Mouse (Mus musculus) heart, postnatal 0 days (tissue): ENCODE data around the gene Ano8.

Source experiments
- CTCF ChIP-seq: IDR thresholded peaks from 2 replicates; pipeline ENCODE4 v1.5.1; 2016; ENCODE audit warnings: antibody characterized with exemption, control low read depth, low read depth
- EP300 ChIP-seq: IDR thresholded peaks from 2 replicates; pipeline ENCODE4 v1.6.1; 2016; ENCODE audit warnings: antibody characterized with exemption, low read depth

DNA sequence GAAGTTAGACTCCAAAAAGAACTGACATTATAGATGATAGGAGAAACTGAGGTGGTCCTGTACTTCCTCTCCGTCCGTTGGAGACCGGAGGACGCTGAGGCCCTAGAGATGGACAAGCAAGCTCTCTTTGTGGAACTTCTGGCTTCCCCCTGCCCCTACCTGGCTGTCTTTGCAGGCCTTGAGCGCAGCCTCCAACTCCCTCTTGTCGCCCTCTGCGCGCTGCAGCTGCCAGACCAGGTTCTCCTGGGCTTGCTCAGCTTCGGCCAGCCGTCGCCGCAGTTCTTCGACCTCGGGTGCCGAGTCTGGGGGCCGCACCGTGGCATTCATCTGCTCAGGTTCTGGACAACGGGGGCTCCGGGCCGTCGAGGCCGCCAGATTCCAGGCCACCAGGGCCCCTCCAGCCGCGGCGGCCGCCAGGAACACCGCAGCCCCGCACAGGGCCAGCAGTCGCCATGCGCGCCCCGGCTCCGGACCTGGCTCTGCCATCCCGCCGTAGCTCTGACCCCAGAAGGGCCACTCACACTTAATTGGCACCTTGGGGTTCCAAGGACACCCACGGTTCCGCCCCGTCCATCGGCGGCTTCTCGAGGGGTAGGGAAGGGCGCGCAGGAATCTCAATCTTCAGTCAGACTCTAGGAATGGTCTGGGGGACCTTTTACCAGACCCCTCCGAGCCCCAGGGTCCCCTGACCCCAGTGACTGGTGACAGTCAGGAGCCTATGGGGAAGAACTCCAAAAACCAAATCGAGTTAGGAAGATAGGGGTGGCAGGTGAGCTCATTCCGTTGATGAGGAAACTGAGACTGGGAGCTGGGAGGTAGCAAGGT is 39.7 kb upstream of the Ano8 start, which contains the start of gene Ccdc194:
- TF ChIP-seq CTCF: no peak
- no peak for TF ChIP-seq EP300
